Mouse (Mus musculus) embryonic facial prominence, embryonic 11.5 days (tissue): ENCODE results near the gene Ifi47. TPM values are rescaled to one million over a fixed set of nuclear protein-coding genes. Genes with fewer than 3 reads are reported as not detected.

Experiments used
- ATAC-seq: fragments of 200-750 bp; cut with Nextera tagmentation; replicated peaks from 2 replicates; pipeline ENCODE4 v1.8.0; 2017; ENCODE audit warnings: low read depth; ENCODE audit not compliant: insufficient number of reproducible peaks, low FRiP score, low TSS enrichment
- DNase-seq: peaks from one replicate; pipeline ENCODE4 v3.0.0-alpha.2; 2015; ENCODE audit warnings: low spot score
- H3K27ac ChIP-seq: fragments of 300-500 bp; sonication (generic); replicated peaks from 2 replicates; pipeline ENCODE4 v1.5.1; 2014; ENCODE audit warnings: mild to moderate bottlenecking, low read depth, low read length, control low read depth
- H3K27me3 ChIP-seq: fragments of 300-500 bp; sonication (generic); 2 replicates; pipeline ENCODE4 v1.6.1; 2014; ENCODE audit warnings: mild to moderate bottlenecking, low read length, moderate library complexity, mixed read lengths; ENCODE audit not compliant: control insufficient read depth, insufficient read depth
- H3K36me3 ChIP-seq: fragments of 300-500 bp; sonication (generic); replicated peaks from 2 replicates; pipeline ENCODE4 v1.6.1; 2014; ENCODE audit warnings: low read depth, mild to moderate bottlenecking, low read length, moderate library complexity, mixed read lengths; ENCODE audit not compliant: control insufficient read depth, insufficient read depth
- H3K4me1 ChIP-seq: fragments of 300-500 bp; sonication (generic); 2 replicates; pipeline ENCODE4 v1.6.1; 2014; ENCODE audit warnings: low read length, mixed read lengths; ENCODE audit not compliant: control insufficient read depth, insufficient read depth
- H3K4me2 ChIP-seq: fragments of 300-500 bp; sonication (generic); 2 replicates; pipeline ENCODE4 v1.6.1; 2014; ENCODE audit warnings: low read depth, mild to moderate bottlenecking, control low read depth, low read length, moderate library complexity
- H3K4me3 ChIP-seq: fragments of 300-500 bp; sonication (generic); 2 replicates; pipeline ENCODE4 v1.5.1; 2014; ENCODE audit warnings: low read depth, low read length, control low read depth
- H3K9ac ChIP-seq: fragments of 300-500 bp; sonication (generic); replicated peaks from 2 replicates; pipeline ENCODE4 v1.6.1; 2014; ENCODE audit warnings: mild to moderate bottlenecking, control low read depth, low read length
- H3K9me3 ChIP-seq: fragments of 300-500 bp; sonication (generic); replicated peaks from 2 replicates; pipeline ENCODE4 v1.6.1; 2016; ENCODE audit warnings: mild to moderate bottlenecking, low read length, inconsistent platforms, mixed read lengths; ENCODE audit not compliant: control insufficient read depth
- WGBS: fragments of 180-500 bp; shearing (Covaris S2); extraction: QIAGEN DNeasy Blood & Tissue Kit; methylation state at CpG from one replicate; pipeline ENCODE4 v1.1.7; 2014; 5-methylcytosine and 5-hydroxymethylcytosine counted together
- polyA plus RNA-seq: library from polyadenylated mRNA; unstranded; fragments of >200 nt; fragmentation: Nextera tagmentation; extraction: Ambion mirVana; gene quantifications from 2 replicates; pipeline ENCODE4 v1.2.1, GENCODE M21; 2014

Ifi47 gene
- polyA plus RNA-seq, 1 experiment from 2014 or later: 0.56 TPM

DNA sequence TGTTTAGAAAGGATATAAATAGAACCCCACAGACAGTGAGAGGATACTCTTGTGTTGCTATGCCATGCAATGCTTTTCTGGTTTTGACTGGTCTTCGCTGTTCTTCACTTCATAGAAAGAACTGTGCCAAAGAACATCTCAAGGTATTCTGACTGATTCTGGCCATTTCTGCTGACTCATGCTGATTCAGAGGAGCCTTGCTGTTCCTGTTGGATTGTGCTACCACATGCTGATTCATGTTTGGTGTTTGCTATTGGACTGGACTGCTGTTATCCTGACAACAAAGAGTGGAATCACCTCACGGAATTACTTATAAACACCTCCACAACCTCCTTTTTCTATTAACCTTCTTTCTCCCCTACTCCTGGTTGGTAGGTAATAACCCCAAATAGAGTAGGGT lies 47.8 kb downstream of the Ifi47 start:
- Histone ChIP-seq H3K9me3 (no peaks in the 10 kb centered on the region), H3K4me2 (no peak overlapping the region), H3K4me1 (no peaks in the 10 kb centered on the region), H3K4me3 (no peak overlapping the region), H3K27me3 (no peaks in the 10 kb centered on the region), H3K27ac (no peak overlapping the region), H3K36me3 (no peaks in the 10 kb centered on the region), H3K9ac (no peak overlapping the region)
- ATAC-seq (no peak), DNase-seq (no peak)
- WGBS: 81% methylated on average over 2 of the region's 2 CpGs

DNA sequence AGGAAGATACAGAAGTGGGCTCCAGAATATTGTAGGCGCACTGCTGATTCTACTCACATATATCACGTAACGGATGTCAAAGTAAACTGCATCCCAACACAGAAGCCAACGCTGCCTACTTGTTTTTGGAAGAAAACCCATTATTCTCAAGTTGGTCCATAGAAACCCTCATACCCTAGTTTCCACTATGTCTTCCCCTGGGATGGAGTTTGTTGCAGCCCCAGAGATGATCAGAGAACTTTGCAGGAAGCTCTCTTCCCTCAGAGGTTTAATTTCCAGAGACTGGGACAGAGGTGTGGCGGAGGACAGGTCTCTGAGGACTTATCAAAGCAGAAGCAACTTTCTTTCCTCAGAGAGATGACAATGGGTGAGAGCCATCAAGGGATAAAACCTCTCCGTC lies 65.6 kb downstream of the Ifi47 start, which contains the start of gene Olfr1395:
TSS of gene Olfr1395 (plus strand) at position 301 of the 400 bp plus-strand sequence.
- no peak within 1 kb of the TSS for H3K9ac ChIP-seq
- no peak within 1 kb of the TSS for H3K4me3 ChIP-seq
- DNase-seq (no peak), ATAC-seq (no peak)
- no peaks in the 10 kb centered on the region for H3K36me3 ChIP-seq
- H3K4me2 ChIP-seq: no peak within 1 kb of the TSS
- no peaks in the 10 kb centered on the region for H3K27me3 ChIP-seq
- H3K4me1 ChIP-seq: no peaks in the 10 kb centered on the region
- no peak within 1 kb of the TSS for H3K27ac ChIP-seq
- H3K9me3 ChIP-seq: no peaks in the 10 kb centered on the region
- WGBS: 91% methylated on average over 6 of the region's 6 CpGs

Other genes starting within 250 kb of the Ifi47 start
- gene Gm12184, start 249.9 kb upstream of the Ifi47 start, polyA plus RNA-seq: 7.7 and 14.0 TPM in 2 replicates
- gene Irgm1, start 204.9 kb upstream of the Ifi47 start, polyA plus RNA-seq: 2.0 and 2.8 TPM in 2 replicates
- 0.11 and 0.26 TPM in 2 replicates for gene Gm5431, start 174.4 kb upstream of the Ifi47 start, polyA plus RNA-seq
- gene Psme2b, start 130.4 kb upstream of the Ifi47 start, polyA plus RNA-seq: 2.0 and 2.1 TPM in 2 replicates
- gene Olfr56, start 97.7 kb upstream of the Ifi47 start, polyA plus RNA-seq: not detected in 2 replicates
- 0.11 and 0.45 TPM in 2 replicates for gene 9930111J21Rik1, start 97.2 kb upstream of the Ifi47 start, polyA plus RNA-seq
- gene Gm12185, start 84.4 kb upstream of the Ifi47 start, polyA plus RNA-seq: not detected in 2 replicates
- gene Tgtp1, start 82.4 kb upstream of the Ifi47 start, polyA plus RNA-seq: not detected in 2 replicates
- 0.10 and 0.25 TPM in 2 replicates for gene 9930111J21Rik2, start 25.3 kb upstream of the Ifi47 start, polyA plus RNA-seq
- gene Tgtp2, start 12.4 kb upstream of the Ifi47 start, polyA plus RNA-seq: not detected in 2 replicates
- not detected in 2 replicates for gene Olfr1396, start 38.3 kb downstream of the Ifi47 start, polyA plus RNA-seq
- not detected in 2 replicates for gene Olfr1395, start 65.7 kb downstream of the Ifi47 start, polyA plus RNA-seq
- not detected in 2 replicates for gene Olfr1394, start 77.8 kb downstream of the Ifi47 start, polyA plus RNA-seq
- 0.15 and 0.77 TPM in 2 replicates for gene Btnl9, start 110.6 kb downstream of the Ifi47 start, polyA plus RNA-seq
- 64.0 and 66.1 TPM in 2 replicates for gene Zfp62, start 126.7 kb downstream of the Ifi47 start, polyA plus RNA-seq
- 26.4 and 32.8 TPM in 2 replicates for gene Mgat1, start 167.6 kb downstream of the Ifi47 start, polyA plus RNA-seq
- gene Olfr1393, start 201.7 kb downstream of the Ifi47 start, polyA plus RNA-seq: 0.17 TPM in 1 of 2 replicates, not detected in the other
- gene Olfr1392, start 208.7 kb downstream of the Ifi47 start, polyA plus RNA-seq: not detected in 2 replicates
- gene Olfr10, start 228.2 kb downstream of the Ifi47 start, polyA plus RNA-seq: not detected in 2 replicates
- not detected in 2 replicates for gene Olfr1391, start 246.2 kb downstream of the Ifi47 start, polyA plus RNA-seq